Mouse (Mus musculus): ENCODE measurements around the gene Bsn. TPM values are rescaled to one million over a fixed set of nuclear protein-coding genes. Genes with fewer than 3 reads are reported as not detected.

Bsn gene
- polyA plus RNA-seq, 1 experiment: 3.0 TPM

GRCm38 (mm10) chr9:108090611-108091120 is 99.5 kb downstream of the Bsn start:
- Histone ChIP-seq H3K4me3 (ENCODE audit: insufficient read depth, low read length) (no peak overlapping the region), H3K27ac (ENCODE audit: insufficient read depth, low read depth, low read length) (no peak overlapping the region), H3K4me1 (ENCODE audit: control insufficient read depth, insufficient read depth, low read length) (peaks cover 6% of the 10 kb centered on the region)
- TF ChIP-seq POLR2A (IDR thresholded peaks at IDR 0.05; ENCODE audit: borderline replicate concordance, low read depth, low read length) (no peak), CTCF (IDR thresholded peaks at IDR 0.05; ENCODE audit: low read depth, low read length) (no peak)

GRCm38 (mm10) chr9:108085261-108085660 is 104.9 kb downstream of the Bsn start:
- H3K27ac ChIP-seq (ENCODE audit: insufficient read depth, low read depth, low read length): no peak overlapping the region
- no peaks in the 10 kb centered on the region for H3K4me1 ChIP-seq (ENCODE audit: control insufficient read depth, insufficient read depth, low read length)
- no peak overlapping the region for H3K4me3 ChIP-seq (ENCODE audit: insufficient read depth, low read length)
- TF ChIP-seq CTCF (IDR thresholded peaks at IDR 0.05; ENCODE audit: low read depth, low read length) (no peak), POLR2A (IDR thresholded peaks at IDR 0.05; ENCODE audit: borderline replicate concordance, low read depth, low read length) (no peak)

- no peak for TF ChIP-seq CTCF (IDR thresholded peaks at IDR 0.05; ENCODE audit: low read depth, low read length)
- no peak for TF ChIP-seq POLR2A (IDR thresholded peaks at IDR 0.05; ENCODE audit: borderline replicate concordance, low read depth, low read length)
- Histone ChIP-seq H3K4me3 (ENCODE audit: insufficient read depth, low read length) (no peak overlapping the region), H3K4me1 (ENCODE audit: control insufficient read depth, insufficient read depth, low read length) (peaks cover 3% of the 10 kb centered on the region), H3K27ac (ENCODE audit: insufficient read depth, low read depth, low read length) (no peak overlapping the region)
These were observed 106.6 kb downstream of the Bsn start for GRCm38 (mm10) chr9:108083561-108083960.

GRCm38 (mm10) chr9:108082988-108083431 is 107.2 kb downstream of the Bsn start, which contains the start of gene Rnf123:
Rnf123 (minus strand) TSS chr9:108083346.
- Histone ChIP-seq H3K4me1 (ENCODE audit: control insufficient read depth, insufficient read depth, low read length) (peaks cover 5% of the 10 kb centered on the region), H3K4me3 (ENCODE audit: insufficient read depth, low read length) (no peak within 1 kb of the TSS), H3K27ac (ENCODE audit: insufficient read depth, low read depth, low read length) (no peak within 1 kb of the TSS)
- TF ChIP-seq POLR2A (IDR thresholded peaks at IDR 0.05; ENCODE audit: borderline replicate concordance, low read depth, low read length): no peak
- no peak for TF ChIP-seq CTCF (IDR thresholded peaks at IDR 0.05; ENCODE audit: low read depth, low read length)

GRCm38 (mm10) chr9:108082549-108082948 is 107.6 kb downstream of the Bsn start:
- Histone ChIP-seq H3K4me1 (ENCODE audit: control insufficient read depth, insufficient read depth, low read length) (peaks cover 8% of the 10 kb centered on the region), H3K4me3 (ENCODE audit: insufficient read depth, low read length) (no peak overlapping the region), H3K27ac (ENCODE audit: insufficient read depth, low read depth, low read length) (no peak overlapping the region)
- TF ChIP-seq POLR2A (IDR thresholded peaks at IDR 0.05; ENCODE audit: borderline replicate concordance, low read depth, low read length) (no peak), CTCF (IDR thresholded peaks at IDR 0.05; ENCODE audit: low read depth, low read length) (no peak)

- Histone ChIP-seq H3K4me1 (ENCODE audit: control insufficient read depth, insufficient read depth, low read length) (peaks cover 8% of the 10 kb centered on the region), H3K4me3 (ENCODE audit: insufficient read depth, low read length) (peak within 1 kb of the TSS; percentile 94), H3K27ac (ENCODE audit: insufficient read depth, low read depth, low read length) (no peak within 1 kb of the TSS)
- TF ChIP-seq CTCF (IDR thresholded peaks at IDR 0.05; ENCODE audit: low read depth, low read length) (no peak), POLR2A (IDR thresholded peaks at IDR 0.05; ENCODE audit: borderline replicate concordance, low read depth, low read length) (no peak)
These were observed 110.0 kb downstream of the Bsn start, which contains the start of gene Mst1 for GRCm38 (mm10) chr9:108080168-108080567. Mst1 (plus strand) TSS chr9:108080436.

GRCm38 (mm10) chr9:108073141-108073930 is 116.8 kb downstream of the Bsn start:
- no peak overlapping the region for H3K4me3 ChIP-seq (ENCODE audit: insufficient read depth, low read length)

GRCm38 (mm10) chr9:108072481-108072924 is 117.7 kb downstream of the Bsn start:
- Histone ChIP-seq H3K27ac (ENCODE audit: insufficient read depth, low read depth, low read length) (no peak overlapping the region), H3K4me1 (ENCODE audit: control insufficient read depth, insufficient read depth, low read length) (peaks cover 8% of the 10 kb centered on the region), H3K4me3 (ENCODE audit: insufficient read depth, low read length) (no peak overlapping the region)
- TF ChIP-seq POLR2A (IDR thresholded peaks at IDR 0.05; ENCODE audit: borderline replicate concordance, low read depth, low read length) (no peak), CTCF (IDR thresholded peaks at IDR 0.05; ENCODE audit: low read depth, low read length) (no peak)

More at GRCm38 (mm10) chr9:108073141-108073930, 116.8 kb downstream of the Bsn start:
- Histone ChIP-seq H3K27ac (ENCODE audit: insufficient read depth, low read depth, low read length) (no peak overlapping the region), H3K4me1 (ENCODE audit: control insufficient read depth, insufficient read depth, low read length) (peaks cover 14% of the 10 kb centered on the region)
- TF ChIP-seq CTCF (IDR thresholded peaks at IDR 0.05; ENCODE audit: low read depth, low read length) (no peak), POLR2A (IDR thresholded peaks at IDR 0.05; ENCODE audit: borderline replicate concordance, low read depth, low read length) (no peak)

GRCm38 (mm10) chr9:108071801-108072200 is 118.4 kb downstream of the Bsn start:
- TF ChIP-seq CTCF (IDR thresholded peaks at IDR 0.05; ENCODE audit: low read depth, low read length): no peak
- no peak for TF ChIP-seq POLR2A (IDR thresholded peaks at IDR 0.05; ENCODE audit: borderline replicate concordance, low read depth, low read length)
- H3K4me1 ChIP-seq (ENCODE audit: control insufficient read depth, insufficient read depth, low read length): peaks cover 8% of the 10 kb centered on the region
- no peak overlapping the region for H3K27ac ChIP-seq (ENCODE audit: insufficient read depth, low read depth, low read length)

GRCm38 (mm10) chr9:108069529-108069928 is 120.7 kb downstream of the Bsn start:
- Histone ChIP-seq H3K27ac (ENCODE audit: insufficient read depth, low read depth, low read length) (no peak overlapping the region), H3K4me3 (ENCODE audit: insufficient read depth, low read length) (no peak overlapping the region), H3K4me1 (ENCODE audit: control insufficient read depth, insufficient read depth, low read length) (peaks cover 8% of the 10 kb centered on the region)
- no peak for TF ChIP-seq CTCF (IDR thresholded peaks at IDR 0.05; ENCODE audit: low read depth, low read length)
- no peak for TF ChIP-seq POLR2A (IDR thresholded peaks at IDR 0.05; ENCODE audit: borderline replicate concordance, low read depth, low read length)

More at GRCm38 (mm10) chr9:108071801-108072200, 118.4 kb downstream of the Bsn start:
- no peak overlapping the region for H3K4me3 ChIP-seq (ENCODE audit: insufficient read depth, low read length)
